Mouse (Mus musculus) neural tube, embryonic 15.5 days (tissue): Measurements from ENCODE around the gene Crim1. TPM values are rescaled to one million over a fixed set of nuclear protein-coding genes. Genes with fewer than 3 reads are reported as not detected.

Source experiments
- ATAC-seq: fragments of 200-750 bp; cut with Nextera tagmentation; 2 replicates; pipeline ENCODE4 v1.8.0; 2017; ENCODE audit warnings: mild to moderate bottlenecking, moderate TSS enrichment, moderate library complexity; ENCODE audit not compliant: low FRiP score
- H3K27ac ChIP-seq: fragments of 300-500 bp; sonication (generic); replicated peaks from 2 replicates; pipeline ENCODE4 v1.5.1; 2015; ENCODE audit warnings: mild to moderate bottlenecking, inconsistent platforms
- H3K27me3 ChIP-seq: fragments of 300-500 bp; sonication (generic); replicated peaks from 2 replicates; pipeline ENCODE4 v1.6.1; 2015; ENCODE audit warnings: inconsistent platforms
- H3K36me3 ChIP-seq: fragments of 300-500 bp; sonication (generic); 2 replicates; pipeline ENCODE4 v1.6.1; 2015; ENCODE audit warnings: inconsistent platforms
- H3K4me1 ChIP-seq: fragments of 300-500 bp; sonication (generic); 2 replicates; pipeline ENCODE4 v1.6.1; 2015; ENCODE audit warnings: inconsistent platforms
- H3K4me2 ChIP-seq: fragments of 300-500 bp; sonication (generic); 2 replicates; pipeline ENCODE4 v1.6.1; 2015; ENCODE audit warnings: inconsistent platforms, mild to moderate bottlenecking, moderate library complexity
- H3K4me3 ChIP-seq: fragments of 300-500 bp; sonication (generic); replicated peaks from 2 replicates; pipeline ENCODE4 v1.5.1; 2015; ENCODE audit warnings: mild to moderate bottlenecking, inconsistent platforms
- H3K9ac ChIP-seq: fragments of 300-500 bp; sonication (generic); replicated peaks from 2 replicates; pipeline ENCODE4 v1.6.1; 2015; ENCODE audit warnings: mild to moderate bottlenecking, inconsistent platforms
- H3K9me3 ChIP-seq: fragments of 300-500 bp; sonication (generic); replicated peaks from 2 replicates; pipeline ENCODE4 v1.6.1; 2016; ENCODE audit warnings: inconsistent platforms
- WGBS: fragments of 180-500 bp; shearing (Covaris S2); methylation state at CpG from one replicate; pipeline ENCODE4 v1.1.7; 2015; ENCODE audit warnings: mixed read lengths; 5-methylcytosine and 5-hydroxymethylcytosine counted together
- microRNA-seq: library from miRNA; unstranded; fragments of <30 nt; microRNA quantifications from one replicate; pipeline ENCODE4, GENCODE M21; 2017
- polyA plus RNA-seq: library from polyadenylated mRNA; unstranded; fragments of >200 nt; fragmentation: Nextera tagmentation; extraction: Ambion mirVana; gene quantifications from 2 replicates; pipeline ENCODE4 v1.2.1, GENCODE M21; 2015

The Crim1 gene
- polyA plus RNA-seq, 1 experiment from 2014 or later = 15.8 TPM

- Histone ChIP-seq H3K27ac (no peak overlapping the region), H3K9me3 (no peaks in the 10 kb centered on the region), H3K9ac (no peak overlapping the region), H3K4me2 (no peak overlapping the region), H3K4me1 (peaks cover 11% of the 10 kb centered on the region; the same call in 1 of the 2 replicates), H3K36me3 (no peaks in the 10 kb centered on the region), H3K4me3 (no peak overlapping the region), H3K27me3 (no peaks in the 10 kb centered on the region)
- WGBS = 37% methylated on average over 2 of the region's 2 CpGs
- no peak for ATAC-seq
Observed at GRCm38 (mm10) chr17:78409900-78410299, 209.9 kb downstream of the Crim1 start.

- Histone ChIP-seq H3K4me2 (no peak overlapping the region), H3K36me3 (no peaks in the 10 kb centered on the region), H3K27me3 (no peaks in the 10 kb centered on the region), H3K9me3 (no peaks in the 10 kb centered on the region), H3K4me3 (no peak overlapping the region), H3K4me1 (peaks cover 14% of the 10 kb centered on the region), H3K27ac (no peak overlapping the region), H3K9ac (no peak overlapping the region)
- no peak for ATAC-seq
- WGBS = 83% methylated on average over 2 of the region's 2 CpGs
Observed at GRCm38 (mm10) chr17:78415255-78415654, 215.2 kb downstream of the Crim1 start.

- H3K9me3 ChIP-seq = no peaks in the 10 kb centered on the region
- peaks cover 12% of the 10 kb centered on the region for H3K4me1 ChIP-seq
- WGBS = under 1% methylated on average over 65 of the region's 67 CpGs
- H3K36me3 ChIP-seq = no peaks in the 10 kb centered on the region
- peak within 1 kb of the TSS; percentile 89 for H3K27ac ChIP-seq
- peak; percentile 94 for ATAC-seq
- H3K9ac ChIP-seq = peak within 1 kb of the TSS; percentile 82
- H3K27me3 ChIP-seq = no peaks in the 10 kb centered on the region
- H3K4me2 ChIP-seq = peak within 1 kb of the TSS; percentile 63
- H3K4me3 ChIP-seq = peak within 1 kb of the TSS; percentile 91
Observed at GRCm38 (mm10) chr17:78417381-78418281, 217.6 kb downstream of the Crim1 start, which contains the start of gene Fez2. Gene Fez2, minus strand, starts transcription at chr17:78418152.

DNA sequence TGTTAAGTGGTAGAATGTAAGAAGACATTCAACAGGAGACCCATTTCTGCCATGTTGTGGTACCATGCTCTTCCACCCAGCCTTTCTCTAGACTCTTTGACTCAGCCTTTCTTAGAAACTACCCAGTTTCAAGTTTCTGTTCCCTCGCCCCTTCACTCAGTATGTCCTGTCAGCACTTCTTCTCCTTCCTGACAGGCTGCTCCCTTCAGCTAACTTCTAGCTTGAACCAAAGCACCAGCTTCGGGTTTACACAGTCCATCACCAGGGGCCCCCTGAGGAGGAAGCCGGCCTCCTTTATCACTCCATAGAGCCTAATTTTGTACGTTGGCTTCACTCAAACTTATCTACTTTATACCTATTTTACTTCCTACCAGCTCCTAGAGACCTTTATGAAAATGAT, 219.2 kb downstream of the Crim1 start:
- ATAC-seq = no peak
- 85% methylated on average over 4 of the region's 4 CpGs for WGBS
- H3K27me3 ChIP-seq = no peaks in the 10 kb centered on the region
- no peak overlapping the region for H3K4me2 ChIP-seq
- no peaks in the 10 kb centered on the region for H3K9me3 ChIP-seq
- peaks cover 8% of the 10 kb centered on the region for H3K4me1 ChIP-seq
- no peak overlapping the region for H3K27ac ChIP-seq
- H3K36me3 ChIP-seq = no peaks in the 10 kb centered on the region
- H3K4me3 ChIP-seq = no peak overlapping the region
- H3K9ac ChIP-seq = no peak overlapping the region

- WGBS = 85% methylated on average over 8 of the region's 8 CpGs
- Histone ChIP-seq H3K4me3 (no peak overlapping the region), H3K9me3 (no peaks in the 10 kb centered on the region), H3K9ac (no peak overlapping the region), H3K4me2 (no peak overlapping the region), H3K36me3 (no peaks in the 10 kb centered on the region), H3K27ac (no peak overlapping the region), H3K27me3 (no peaks in the 10 kb centered on the region), H3K4me1 (no peaks in the 10 kb centered on the region)
- ATAC-seq = no peak
Observed at GRCm38 (mm10) chr17:78425026-78425425, 225.0 kb downstream of the Crim1 start.

Small RNA genes lying within 50 kb of the gene (microRNA-seq; reads per million reads assigned to microRNA genes)
- not detected for gene Gm25069

Other genes with a start within 250 kb of the Crim1 start
- 55.8 and 63.6 TPM in 2 replicates for gene Fez2, start 217.9 kb downstream of the Crim1 start, polyA plus RNA-seq